In genomic region chr10:96075880-96076279, GRCm38 (mm10) we compare ENCODE assay signal across 12 mouse cellular contexts.
DNase-seq lines count a peak whose midpoint lies in the region; ATAC-seq lines count a peak whose summit lies in the region.
"Had no signal": no experiment of that assay in that cellular context is flagged by ENCODE, and none has a peak within 500 bp of the region (broad histone marks: within the 10 kb centered on the region; RNA-seq: fewer than 3 reads in every experiment).

No protein-coding gene starts in this region.

- peak; percentile 11 for DNase-seq in left cerebral cortex, adult 11 months (ENCODE audit: low spot score)
- no peak for DNase-seq in left cerebral cortex, adult 9 months (ENCODE audit: low spot score in 2 of 2)
- DNase-seq in brain, adult 2 months (ENCODE audit: low read depth, low spot score): peak; percentile 54
- peak; percentile 26 for DNase-seq in gastrocnemius, postnatal 10 days
- peak; percentile 20 for DNase-seq in lung, postnatal 14 days
- no peak for DNase-seq in spleen, postnatal 10 days (ENCODE audit: low spot score in 2 of 2)
- DNase-seq: cerebellum, adult 9-11 months; thymus, postnatal 25 days had no signal

- no peak for ATAC-seq in cerebellum, adult (ENCODE audit: insufficient number of reproducible peaks, low FRiP score, low TSS enrichment)
- ATAC-seq: forebrain, embryonic 16.5 days; midbrain, embryonic 13.5 days; Patski had no signal

Comparison
In these comparisons a context has a peak if more than half of its experiments do, and no peak if none do; other contexts are left out.
1. DNase-seq: peak in left cerebral cortex, adult 11 months (single experiment), brain, adult 2 months (single experiment), gastrocnemius, postnatal 10 days (single experiment) and lung, postnatal 14 days (single experiment); none in left cerebral cortex, adult 9 months (0 of 2) and spleen, postnatal 10 days (0 of 2).